Mouse (Mus musculus) MEL (cell line): ENCODE data around the gene Npas3. TPM values are rescaled to one million over a fixed set of nuclear protein-coding genes. Genes with fewer than 3 reads are reported as not detected.

Source experiments
- DNase-seq: peaks from one replicate; pipeline ENCODE4 v3.0.0; 2011; ENCODE audit warnings: low read depth, low spot score
- H3K27ac ChIP-seq: 2 replicates; pipeline ENCODE4 v1.5.1; 2012; ENCODE audit warnings: low read depth, mild to moderate bottlenecking, control low read depth, low read length, moderate library complexity; ENCODE audit not compliant: control insufficient read depth
- H3K27me3 ChIP-seq, 2 experiments: fragments of 150-350 bp in 1 of 2; sonication (generic) in 1 of 2; 2 replicates each; pipeline ENCODE4 v1.6.1; 2012; ENCODE audit warnings: low read length in 2 of 2, mild to moderate bottlenecking in 2 of 2, improper control_type of control experiment in 1 of 2, moderate library complexity in 1 of 2; ENCODE audit not compliant: insufficient read depth in 2 of 2, control insufficient read depth in 1 of 2
- H3K36me3 ChIP-seq, 2 experiments: 2 replicates each; pipeline ENCODE4 v1.6.1; 2012 to 2014; ENCODE audit warnings: low read length in 2 of 2, improper control_type of control experiment in 1 of 2, inconsistent platforms in 1 of 2, mild to moderate bottlenecking in 1 of 2; ENCODE audit not compliant: insufficient read depth in 2 of 2, control insufficient read depth in 1 of 2
- H3K4me1 ChIP-seq, 2 experiments: fragments of 150-350 bp in 1 of 2; sonication (generic) in 1 of 2; 2 replicates each; pipeline ENCODE4 v1.6.1; 2012; ENCODE audit warnings: low read length in 2 of 2, improper control_type of control experiment in 1 of 2, mild to moderate bottlenecking in 1 of 2; ENCODE audit not compliant: insufficient read depth in 2 of 2, control insufficient read depth in 1 of 2
- H3K4me3 ChIP-seq, 2 experiments: fragments of 150-350 bp in 1 of 2; sonication (generic) in 1 of 2; 2 replicates each; pipeline ENCODE4 v1.5.1; 2012; ENCODE audit warnings: low read depth in 2 of 2, low read length in 2 of 2, mild to moderate bottlenecking in 2 of 2, moderate library complexity in 2 of 2, control low read depth in 1 of 2, improper control_type of control experiment in 1 of 2; ENCODE audit not compliant: control insufficient read depth in 1 of 2, insufficient read depth in 1 of 2
- H3K79me2 ChIP-seq: 2 replicates; pipeline ENCODE4 v1.6.1; 2012; ENCODE audit warnings: mild to moderate bottlenecking, low read length, moderate library complexity; ENCODE audit not compliant: control insufficient read depth, poor library complexity, insufficient read depth
- H3K9ac ChIP-seq: 2 replicates; pipeline ENCODE4 v1.6.1; 2012; ENCODE audit warnings: low read depth, mild to moderate bottlenecking, control low read depth, low read length, moderate library complexity; ENCODE audit not compliant: control insufficient read depth, poor library complexity, severe bottlenecking
- H3K9me3 ChIP-seq: fragments of 150-350 bp; sonication (generic); replicated peaks from 2 replicates; pipeline ENCODE4 v1.6.1; 2012; ENCODE audit warnings: mild to moderate bottlenecking, low read length, improper control_type of control experiment, moderate library complexity; ENCODE audit not compliant: insufficient read depth
- BHLHE40 ChIP-seq: IDR thresholded peaks from 2 replicates; pipeline ENCODE4 v1.6.1; 2012; ENCODE audit warnings: low read depth, mild to moderate bottlenecking, inconsistent platforms, low read length, improper control_type of control experiment, borderline replicate concordance
- ETS1 ChIP-seq: IDR thresholded peaks from 2 replicates; pipeline ENCODE4 v1.6.1; 2012; ENCODE audit warnings: low read depth, mild to moderate bottlenecking, inconsistent platforms, low read length, improper control_type of control experiment, moderate library complexity
- GABPA ChIP-seq: IDR thresholded peaks from 2 replicates; pipeline ENCODE4 v1.6.1; 2012; ENCODE audit warnings: low read depth, mild to moderate bottlenecking, inconsistent platforms, low read length, improper control_type of control experiment, moderate library complexity
- HCFC1 ChIP-seq: IDR thresholded peaks from 2 replicates; pipeline ENCODE4 v1.6.1; 2012; ENCODE audit warnings: low read depth, mild to moderate bottlenecking, inconsistent platforms, low read length, improper control_type of control experiment, moderate library complexity
- JUND ChIP-seq: IDR thresholded peaks from 2 replicates; pipeline ENCODE4 v1.6.1; 2011; ENCODE audit warnings: low read depth, mild to moderate bottlenecking, improper control_type of control experiment, low read length
- KAT2A ChIP-seq: conservative IDR thresholded peaks from 2 replicates; pipeline ENCODE4 v1.6.1; 2012; ENCODE audit warnings: low read depth, low read length, improper control_type of control experiment, inconsistent platforms
- MAZ ChIP-seq: IDR thresholded peaks from 2 replicates; pipeline ENCODE4 v1.6.1; 2012; ENCODE audit warnings: low read depth, mild to moderate bottlenecking, inconsistent platforms, low read length, improper control_type of control experiment
- MEF2A ChIP-seq: IDR thresholded peaks from 2 replicates; pipeline ENCODE4 v1.6.1; 2014; ENCODE audit warnings: low read depth, mild to moderate bottlenecking, inconsistent platforms, low read length, improper control_type of control experiment; ENCODE audit not compliant: poor library complexity, insufficient replicate concordance, severe bottlenecking; ENCODE audit errors: extremely low read depth
- NELFE ChIP-seq: IDR thresholded peaks from 2 replicates; pipeline ENCODE4 v1.6.1; 2011; ENCODE audit warnings: low read depth, low read length, improper control_type of control experiment
- NRF1 ChIP-seq: IDR thresholded peaks from 2 replicates; pipeline ENCODE4 v1.6.1; 2014; ENCODE audit warnings: low read depth, mild to moderate bottlenecking, inconsistent platforms, low read length, improper control_type of control experiment, moderate library complexity; ENCODE audit not compliant: poor library complexity, insufficient read depth, severe bottlenecking
- POLR2A ChIP-seq, 2 experiments: IDR thresholded peaks; 2 replicates each; pipeline ENCODE4 v1.6.1; 2011 to 2012; ENCODE audit warnings: low read length in 2 of 2, mild to moderate bottlenecking in 2 of 2, control low read depth in 1 of 2, improper control_type of control experiment in 1 of 2, low read depth in 1 of 2, moderate library complexity in 1 of 2; ENCODE audit not compliant: control insufficient read depth in 1 of 2, insufficient read depth in 1 of 2, poor library complexity in 1 of 2
- RAD21 ChIP-seq: IDR thresholded peaks from 2 replicates; pipeline ENCODE4 v1.6.1; 2011; ENCODE audit warnings: mild to moderate bottlenecking, low read depth, low read length, improper control_type of control experiment
- RCOR1 ChIP-seq: IDR thresholded peaks from 2 replicates; pipeline ENCODE4 v1.6.1; 2012; ENCODE audit warnings: low read depth, mild to moderate bottlenecking, inconsistent platforms, low read length, improper control_type of control experiment
- SIN3A ChIP-seq: IDR thresholded peaks from 2 replicates; pipeline ENCODE4 v1.6.1; 2012; ENCODE audit warnings: low read length, improper control_type of control experiment, inconsistent platforms
- TBP ChIP-seq: IDR thresholded peaks from 2 replicates; pipeline ENCODE4 v1.8.0; 2011; ENCODE audit warnings: low read depth, low read length, improper control_type of control experiment
- USF2 ChIP-seq, 2 experiments: IDR thresholded peaks; 2 replicates each; pipeline ENCODE4 v1.6.1; 2011 to 2012; ENCODE audit warnings: improper control_type of control experiment in 2 of 2, low read length in 2 of 2, borderline replicate concordance in 1 of 2, inconsistent platforms in 1 of 2, low read depth in 1 of 2, mild to moderate bottlenecking in 1 of 2; ENCODE audit not compliant: insufficient read depth in 1 of 2
- ZC3H11A ChIP-seq: IDR thresholded peaks from 2 replicates; pipeline ENCODE4 v1.6.1; 2012; ENCODE audit warnings: low read depth, mild to moderate bottlenecking, inconsistent platforms, low read length, improper control_type of control experiment
- ZKSCAN1 ChIP-seq: IDR thresholded peaks from 2 replicates; pipeline ENCODE4 v1.6.1; 2012; ENCODE audit warnings: low read depth, mild to moderate bottlenecking, inconsistent platforms, low read length, improper control_type of control experiment, moderate library complexity
- polyA plus RNA-seq, 2 experiments: library from polyadenylated mRNA; stranded (reverse) in 1 of 2; unstranded in 1 of 2; fragments of >175 nt in 1 of 2; fragments of >200 nt in 1 of 2; gene quantifications; 2 replicates each; pipeline versions ENCODE4 v1.2.1 to v1.2.4; 2012; ENCODE audit warnings: low replicate concordance in 2 of 2, low read depth in 1 of 2; ENCODE audit not compliant: insufficient read length in 2 of 2, insufficient read depth in 1 of 2, missing spikeins in 1 of 2
- total RNA-seq: library from RNA; depleted of rRNA; stranded (reverse); fragments of 300-350 nt; gene quantifications from 2 replicates; pipeline ENCODE4 v1.2.3, GENCODE M21; 2012

The Npas3 gene
- total and polyA plus RNA-seq, 3 experiments = not detected

DNA sequence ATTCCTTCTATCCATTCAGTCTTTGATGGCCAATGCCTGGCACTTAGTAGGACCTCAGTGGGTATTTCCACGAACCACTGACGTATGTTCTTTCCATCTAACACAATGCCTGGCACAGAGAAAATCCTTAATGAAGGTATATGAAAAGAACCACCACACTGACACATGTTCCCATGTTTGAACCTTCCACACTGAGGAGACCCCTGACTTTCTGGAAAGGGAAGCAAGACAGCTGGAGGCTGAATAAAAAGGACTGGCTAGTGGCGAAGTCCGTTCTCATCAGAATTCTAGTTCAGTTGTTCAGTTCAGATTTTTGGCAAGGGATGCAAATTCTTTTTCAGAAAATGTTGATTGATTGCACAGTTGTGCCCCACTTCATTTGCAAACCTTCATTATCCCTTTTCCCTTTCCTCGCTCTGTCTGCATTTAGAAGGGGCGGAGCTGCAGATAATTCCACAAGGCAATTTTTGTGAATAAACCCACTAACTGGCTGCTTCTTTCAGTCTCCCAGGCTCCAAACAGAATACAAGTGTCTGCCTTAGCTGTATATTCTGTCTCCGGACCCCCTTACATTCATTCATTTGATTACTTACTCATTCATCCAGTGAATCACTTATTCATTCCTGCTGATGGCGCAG is 381.1 kb downstream of the Npas3 start:
- H3K9me3 ChIP-seq = no peaks in the 10 kb centered on the region
- H3K4me3 ChIP-seq = no peak overlapping the region
- no peaks in the 10 kb centered on the region for H3K4me1 ChIP-seq
- no peak for DNase-seq
- no peak overlapping the region for H3K27ac ChIP-seq
- H3K27me3 ChIP-seq = no peaks in the 10 kb centered on the region
- no peaks in the 10 kb centered on the region for H3K36me3 ChIP-seq
- no peak for TF ChIP-seq ZKSCAN1
- no peak for TF ChIP-seq MEF2A
- TF ChIP-seq ZC3H11A = no peak
- no peak for TF ChIP-seq MAZ
- no peak for TF ChIP-seq TBP
- TF ChIP-seq SIN3A = no peak
- no peak for TF ChIP-seq GABPA
- no peak overlapping the region for H3K9ac ChIP-seq
- H3K79me2 ChIP-seq = no peaks in the 10 kb centered on the region

DNA sequence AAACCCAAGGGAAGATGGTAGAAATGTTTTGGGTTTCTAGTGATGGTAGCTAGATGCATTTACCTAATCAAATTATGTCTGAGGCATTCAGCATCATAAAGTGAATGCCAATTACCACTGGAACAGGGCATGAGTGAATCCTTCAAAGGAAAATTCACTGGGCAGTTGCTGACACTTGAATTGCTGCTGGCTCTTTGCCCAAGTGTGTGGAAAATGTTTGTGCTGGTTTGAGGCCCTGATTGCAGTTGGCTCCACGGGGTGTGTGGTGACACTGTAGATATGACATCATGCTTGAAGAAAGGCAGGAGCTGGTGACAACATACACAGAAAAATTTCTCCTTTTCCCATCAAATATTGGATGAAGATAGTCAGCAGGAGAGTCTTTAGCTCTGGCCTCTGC is 382.1 kb downstream of the Npas3 start:
- H3K27me3 ChIP-seq = no peaks in the 10 kb centered on the region
- H3K4me3 ChIP-seq = no peak overlapping the region
- TF ChIP-seq ZC3H11A (no peak), USF2 (IDR thresholded peaks at IDR 0.05; ENCODE audit: borderline replicate concordance in 1 of 2, insufficient read depth in 1 of 2, low read depth in 1 of 2, low read length in 2 of 2) (no peak), NELFE (no peak), ETS1 (no peak), RCOR1 (no peak), HCFC1 (no peak), JUND (no peak), POLR2A (IDR thresholded peaks at IDR 0.05; ENCODE audit: control insufficient read depth in 1 of 2, insufficient read depth in 1 of 2, low read depth in 1 of 2, low read length in 2 of 2, poor library complexity in 1 of 2) (no peak), BHLHE40 (no peak), RAD21 (no peak), TBP (no peak), NRF1 (no peak), KAT2A (no peak)
- TF ChIP-seq, all 39 proteins: peak for 0
- Histone ChIP-seq H3K4me1 (no peaks in the 10 kb centered on the region), H3K79me2 (no peaks in the 10 kb centered on the region), H3K36me3 (no peaks in the 10 kb centered on the region), H3K9ac (no peak overlapping the region), H3K27ac (no peak overlapping the region), H3K9me3 (no peaks in the 10 kb centered on the region)
- DNase-seq = no peak
